Mouse (Mus musculus): ENCODE data around the gene Fancm. TPM values are rescaled to one million over a fixed set of nuclear protein-coding genes. Genes with fewer than 3 reads are reported as not detected.

The Fancm gene
- polyA plus RNA-seq, 1 experiment: 0.20 TPM

- Histone ChIP-seq H3K9me3 (ENCODE audit: control insufficient read depth, low read length) (no peaks in the 10 kb centered on the region), H3K4me1 (ENCODE audit: control insufficient read depth) (no peaks in the 10 kb centered on the region; the same call in 1 of the 2 replicates), H3K36me3 (ENCODE audit: control insufficient read depth) (peaks cover 70% of the 10 kb centered on the region), H3K4me3 (replicated peaks) (no peak overlapping the region), H3K27me3 (ENCODE audit: control insufficient read depth) (no peaks in the 10 kb centered on the region)
- no peak for TF ChIP-seq TAL1 (IDR thresholded peaks at IDR 0.05; ENCODE audit: low read length)
Observed at GRCm38 (mm10) chr12:65066234-65066633, 9.2 kb upstream of the Fancm start.

GRCm38 (mm10) chr12:65068409-65068808 is 7.0 kb upstream of the Fancm start:
- peaks cover 10% of the 10 kb centered on the region for H3K4me1 ChIP-seq (ENCODE audit: control insufficient read depth)
- TF ChIP-seq TAL1 (IDR thresholded peaks at IDR 0.05; ENCODE audit: low read length): no peak
- no peak for TF ChIP-seq GATA1 (IDR thresholded peaks at IDR 0.05; ENCODE audit: low read length)
- H3K9me3 ChIP-seq (ENCODE audit: control insufficient read depth, low read length): no peaks in the 10 kb centered on the region
- no peak overlapping the region for H3K4me3 ChIP-seq (replicated peaks)
- H3K36me3 ChIP-seq (ENCODE audit: control insufficient read depth): peaks cover 51% of the 10 kb centered on the region
- no peaks in the 10 kb centered on the region for H3K27me3 ChIP-seq (ENCODE audit: control insufficient read depth)

GRCm38 (mm10) chr12:65072911-65073610 is 2.3 kb upstream of the Fancm start:
- H3K4me1 ChIP-seq (ENCODE audit: control insufficient read depth): peaks cover 47% of the 10 kb centered on the region
- no peaks in the 10 kb centered on the region for H3K9me3 ChIP-seq (ENCODE audit: control insufficient read depth, low read length)
- TF ChIP-seq TAL1 (IDR thresholded peaks at IDR 0.05; ENCODE audit: low read length) (no peak), GATA1 (IDR thresholded peaks at IDR 0.05; ENCODE audit: low read length) (no peak)
- H3K36me3 ChIP-seq (ENCODE audit: control insufficient read depth): peaks cover 21% of the 10 kb centered on the region
- H3K4me3 ChIP-seq (replicated peaks): peak overlapping the region; percentile 87
- H3K27me3 ChIP-seq (ENCODE audit: control insufficient read depth): no peaks in the 10 kb centered on the region

GRCm38 (mm10) chr12:65073611-65074178 is 1.7 kb upstream of the Fancm start, which contains the start of gene Fkbp3:
TSS of gene Fkbp3 (minus strand) at chr12:65074007.
- Histone ChIP-seq H3K27me3 (ENCODE audit: control insufficient read depth) (no peaks in the 10 kb centered on the region), H3K4me1 (ENCODE audit: control insufficient read depth) (peaks cover 53% of the 10 kb centered on the region), H3K9me3 (ENCODE audit: control insufficient read depth, low read length) (no peaks in the 10 kb centered on the region), H3K36me3 (ENCODE audit: control insufficient read depth) (peaks cover 21% of the 10 kb centered on the region), H3K4me3 (replicated peaks) (peak within 1 kb of the TSS; percentile 87)
- TF ChIP-seq TAL1 (IDR thresholded peaks at IDR 0.05; ENCODE audit: low read length) (no peak), GATA1 (IDR thresholded peaks at IDR 0.05; ENCODE audit: low read length) (no peak)

GRCm38 (mm10) chr12:65074651-65075050 is 752 bp upstream of the Fancm start:
- H3K9me3 ChIP-seq (ENCODE audit: control insufficient read depth, low read length): no peaks in the 10 kb centered on the region
- H3K4me1 ChIP-seq (ENCODE audit: control insufficient read depth): peaks cover 55% of the 10 kb centered on the region
- no peak for TF ChIP-seq TAL1 (IDR thresholded peaks at IDR 0.05; ENCODE audit: low read length)
- TF ChIP-seq GATA1 (IDR thresholded peaks at IDR 0.05; ENCODE audit: low read length): no peak
- no peaks in the 10 kb centered on the region for H3K27me3 ChIP-seq (ENCODE audit: control insufficient read depth)
- peaks cover 20% of the 10 kb centered on the region for H3K36me3 ChIP-seq (ENCODE audit: control insufficient read depth)
- peak overlapping the region; percentile 87 for H3K4me3 ChIP-seq (replicated peaks)

GRCm38 (mm10) chr12:65075733-65076310 is 419 bp downstream of the Fancm start:
- Histone ChIP-seq H3K4me1 (ENCODE audit: control insufficient read depth) (peaks cover 55% of the 10 kb centered on the region), H3K9me3 (ENCODE audit: control insufficient read depth, low read length) (no peaks in the 10 kb centered on the region), H3K27me3 (ENCODE audit: control insufficient read depth) (no peaks in the 10 kb centered on the region), H3K36me3 (ENCODE audit: control insufficient read depth) (peaks cover 28% of the 10 kb centered on the region), H3K4me3 (replicated peaks) (peak overlapping the region; percentile 87)
- TF ChIP-seq TAL1 (IDR thresholded peaks at IDR 0.05; ENCODE audit: low read length) (no peak), GATA1 (IDR thresholded peaks at IDR 0.05; ENCODE audit: low read length) (no peak)

GRCm38 (mm10) chr12:65076906-65077305 is 1.5 kb downstream of the Fancm start:
- H3K27me3 ChIP-seq (ENCODE audit: control insufficient read depth): no peaks in the 10 kb centered on the region
- peaks cover 52% of the 10 kb centered on the region for H3K4me1 ChIP-seq (ENCODE audit: control insufficient read depth)
- TF ChIP-seq GATA1 (IDR thresholded peaks at IDR 0.05; ENCODE audit: low read length) (no peak), TAL1 (IDR thresholded peaks at IDR 0.05; ENCODE audit: low read length) (no peak)
- no peaks in the 10 kb centered on the region for H3K9me3 ChIP-seq (ENCODE audit: control insufficient read depth, low read length)
- peaks cover 36% of the 10 kb centered on the region for H3K36me3 ChIP-seq (ENCODE audit: control insufficient read depth)
- peak overlapping the region; percentile 87 for H3K4me3 ChIP-seq (replicated peaks)

- TF ChIP-seq GATA1 (IDR thresholded peaks at IDR 0.05; ENCODE audit: low read length) (no peak), TAL1 (IDR thresholded peaks at IDR 0.05; ENCODE audit: low read length) (no peak)
- no peaks in the 10 kb centered on the region for H3K9me3 ChIP-seq (ENCODE audit: control insufficient read depth, low read length)
- H3K4me3 ChIP-seq (replicated peaks): no peak overlapping the region
- peaks cover 87% of the 10 kb centered on the region for H3K36me3 ChIP-seq (ENCODE audit: control insufficient read depth)
- no peaks in the 10 kb centered on the region for H3K27me3 ChIP-seq (ENCODE audit: control insufficient read depth)
- H3K4me1 ChIP-seq (ENCODE audit: control insufficient read depth): peaks cover 5% of the 10 kb centered on the region
Observed at GRCm38 (mm10) chr12:65108746-65109145, 33.3 kb downstream of the Fancm start.

- H3K36me3 ChIP-seq (ENCODE audit: control insufficient read depth): peaks cover 87% of the 10 kb centered on the region
- H3K27me3 ChIP-seq (ENCODE audit: control insufficient read depth): no peaks in the 10 kb centered on the region
- no peak overlapping the region for H3K4me3 ChIP-seq (replicated peaks)
- peaks cover 1% of the 10 kb centered on the region for H3K4me1 ChIP-seq (ENCODE audit: control insufficient read depth)
- no peak for TF ChIP-seq GATA1 (IDR thresholded peaks at IDR 0.05; ENCODE audit: low read length)
- TF ChIP-seq TAL1 (IDR thresholded peaks at IDR 0.05; ENCODE audit: low read length): no peak
- H3K9me3 ChIP-seq (ENCODE audit: control insufficient read depth, low read length): no peaks in the 10 kb centered on the region
Observed at GRCm38 (mm10) chr12:65111503-65111902, 36.1 kb downstream of the Fancm start.

Data from erythroblast, embryonic 14.5 days (primary cell).